Mouse (Mus musculus): ENCODE data around the gene Eif2b5.

Eif2b5 gene

DNA sequence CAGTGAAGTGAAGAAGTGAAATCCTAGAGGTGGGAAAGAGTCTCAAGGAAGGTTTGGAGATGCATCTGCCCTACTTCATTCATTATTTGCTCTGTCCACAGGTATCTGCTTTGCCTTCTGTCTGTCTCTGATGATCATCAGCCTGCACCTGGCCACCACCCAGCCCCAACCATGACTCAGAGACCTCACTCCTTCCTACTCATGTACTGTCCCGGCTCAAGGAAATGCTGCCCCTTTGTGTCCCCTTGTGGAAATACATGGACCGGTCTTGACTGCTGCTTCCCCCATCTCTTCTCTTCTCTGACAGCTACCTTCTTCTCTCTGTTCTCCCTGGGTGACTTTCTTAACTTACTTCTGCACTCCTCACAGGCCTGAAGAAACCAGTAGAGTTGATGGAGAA, 8.0 kb upstream of the Eif2b5 start:
- no peak for DNase-seq

DNA sequence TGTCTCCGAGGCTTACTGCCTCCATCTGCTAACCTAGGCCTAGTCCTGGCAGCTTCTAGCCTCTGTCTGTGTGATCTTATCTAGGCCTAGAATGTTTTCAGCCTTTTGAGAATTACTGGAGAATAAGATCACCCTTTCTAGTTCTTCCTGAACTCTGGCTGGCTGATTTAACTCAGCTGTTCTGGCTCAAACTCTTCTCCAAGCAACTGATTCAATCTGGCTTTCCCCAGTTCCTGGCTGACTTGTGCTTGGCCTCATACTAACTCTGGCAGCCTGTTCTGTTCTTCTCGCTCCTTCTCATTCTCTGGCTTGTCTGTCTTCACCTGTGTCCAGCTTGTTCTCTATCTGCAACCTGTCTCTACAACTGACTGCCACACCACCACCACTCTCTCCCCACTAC, 7.3 kb upstream of the Eif2b5 start:
- no peak for DNase-seq

DNA sequence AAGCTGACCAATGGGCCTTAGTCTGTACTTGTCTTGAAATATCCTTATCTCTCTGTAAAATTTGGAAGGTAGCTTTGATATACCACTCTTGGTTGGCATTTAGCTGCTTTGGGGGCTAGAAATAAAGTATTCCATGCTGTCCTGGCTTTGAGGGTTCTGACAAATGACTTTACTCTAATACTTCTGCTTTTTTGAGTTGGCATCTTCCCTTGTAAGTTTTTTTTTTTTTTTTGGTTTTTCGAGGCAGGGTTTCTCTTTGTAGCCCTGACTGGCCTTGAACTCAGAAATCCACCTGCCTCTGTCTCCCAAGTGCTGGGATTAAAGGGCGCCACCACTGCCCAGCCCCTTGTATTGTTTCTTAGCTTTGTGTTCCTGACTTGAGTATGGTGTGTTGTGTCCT, 5.2 kb upstream of the Eif2b5 start:
- no peak for DNase-seq

DNA sequence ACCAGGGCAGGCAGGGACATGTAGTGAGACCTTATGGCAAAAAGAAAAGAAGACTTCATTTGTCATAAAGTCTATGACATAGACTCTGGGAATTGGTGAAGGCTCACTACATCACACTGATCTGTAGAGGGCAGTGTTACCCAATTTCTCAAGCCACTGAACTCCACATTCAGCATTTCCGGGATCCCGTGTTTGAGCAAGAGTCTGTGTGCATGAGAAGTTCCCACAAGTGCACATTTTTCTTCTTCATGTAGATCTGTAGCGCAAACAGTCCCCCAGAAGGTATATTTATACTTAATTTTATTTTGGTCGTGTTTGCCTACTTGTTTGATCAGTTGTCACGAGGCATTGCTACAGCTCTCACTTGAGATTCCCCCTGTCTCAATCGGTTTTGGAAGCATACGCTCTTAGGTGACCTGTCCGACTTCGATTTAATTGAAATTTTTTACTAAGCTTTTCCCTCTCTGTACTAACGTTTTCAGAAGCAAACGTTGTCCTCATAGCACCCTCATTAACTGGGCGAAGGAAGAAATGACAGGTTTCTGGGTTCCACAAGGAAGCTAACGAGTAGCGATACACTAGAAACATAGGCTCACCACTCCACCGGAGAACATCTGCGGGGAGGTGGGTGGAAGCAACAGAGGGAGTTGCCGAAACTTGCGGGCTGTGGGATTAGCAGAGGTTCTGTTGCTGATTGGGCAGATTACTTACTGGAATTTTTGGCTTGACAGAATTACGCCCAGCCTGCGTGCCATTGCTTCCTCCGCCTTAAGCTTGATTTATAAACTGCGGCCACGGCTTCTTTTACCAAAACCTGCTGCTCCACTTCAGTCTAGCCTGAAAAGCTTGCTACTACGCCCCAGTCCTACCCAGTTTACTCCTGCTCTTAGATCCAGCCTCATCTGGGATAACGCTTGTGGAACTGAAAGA, 1.7 kb upstream of the Eif2b5 start:
- DNase-seq: peak; percentile 60

DNA sequence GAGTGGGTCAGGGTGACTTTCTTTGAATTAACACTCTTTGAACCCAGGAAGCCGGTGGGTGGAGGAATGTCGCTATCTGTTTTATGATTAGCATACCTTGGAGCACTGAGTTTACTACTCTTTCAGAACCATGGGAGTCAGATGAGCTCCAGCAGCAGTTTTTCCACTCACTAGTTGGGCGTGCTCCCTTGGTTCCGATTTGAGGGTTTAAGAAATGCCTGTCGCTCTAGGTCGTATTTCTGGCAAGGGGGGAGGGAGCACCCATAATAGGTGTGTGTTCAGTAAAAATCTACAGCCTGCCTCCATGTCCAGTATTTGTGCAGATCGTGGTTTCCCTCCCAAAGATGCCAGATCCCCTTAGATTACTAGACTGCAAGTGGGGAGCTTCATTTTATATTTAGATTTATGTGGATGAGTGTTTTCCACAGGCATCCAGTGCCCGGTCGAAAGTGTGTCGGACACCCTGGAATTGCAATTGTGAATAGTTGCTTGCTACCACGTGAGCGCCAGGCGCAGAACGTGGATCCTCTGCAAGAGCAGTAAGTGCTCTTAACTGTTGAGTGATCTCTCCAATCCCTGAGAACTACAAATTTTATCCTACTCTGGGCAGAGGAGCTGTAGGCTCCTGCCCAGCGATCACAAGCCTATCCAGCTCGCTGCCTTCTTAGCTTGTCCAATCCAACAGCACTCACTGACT, 489 bp upstream of the Eif2b5 start:
- DNase-seq: no peak

DNA sequence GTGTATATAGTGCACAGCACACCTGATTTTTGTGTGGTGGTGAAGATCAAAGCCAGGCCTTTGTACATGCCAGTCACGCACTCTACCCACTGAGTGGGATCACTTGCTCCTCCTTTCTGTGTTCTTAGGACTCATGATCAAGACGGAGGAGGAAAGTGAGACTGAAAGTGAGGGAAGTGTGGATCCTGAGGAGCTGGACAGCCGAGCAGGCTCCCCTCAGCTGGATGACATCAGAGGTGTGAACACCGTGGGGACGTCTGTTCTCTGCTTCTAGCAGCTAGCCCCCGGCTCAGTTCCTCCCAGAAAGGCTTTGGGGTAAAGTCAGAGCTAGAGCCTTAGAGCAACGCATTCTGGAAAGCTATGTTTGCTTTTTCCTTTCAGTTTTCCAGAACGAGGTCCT, 7.4 kb downstream of the Eif2b5 start:
- DNase-seq: no peak

DNA sequence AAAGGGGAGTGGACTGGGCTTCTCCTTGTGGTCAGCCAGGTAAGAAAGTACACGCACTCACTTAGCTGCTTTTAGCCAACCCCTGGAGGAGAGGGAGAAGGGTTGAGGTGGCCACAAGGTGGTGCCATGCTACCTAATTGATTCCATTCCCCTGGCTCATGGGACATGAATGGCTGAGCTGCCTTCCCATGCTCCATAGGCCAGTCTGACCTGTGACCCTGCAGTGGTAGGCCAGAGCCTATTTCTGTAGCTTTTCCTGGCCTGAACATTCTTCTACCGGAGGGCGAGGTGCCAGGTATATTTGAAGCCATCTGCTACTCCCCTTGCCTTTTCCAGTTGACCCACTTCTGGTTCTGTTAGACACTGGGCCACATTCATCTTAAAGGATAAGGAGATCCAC, 10.7 kb downstream of the Eif2b5 start:
- DNase-seq: peak; percentile 71

DNA sequence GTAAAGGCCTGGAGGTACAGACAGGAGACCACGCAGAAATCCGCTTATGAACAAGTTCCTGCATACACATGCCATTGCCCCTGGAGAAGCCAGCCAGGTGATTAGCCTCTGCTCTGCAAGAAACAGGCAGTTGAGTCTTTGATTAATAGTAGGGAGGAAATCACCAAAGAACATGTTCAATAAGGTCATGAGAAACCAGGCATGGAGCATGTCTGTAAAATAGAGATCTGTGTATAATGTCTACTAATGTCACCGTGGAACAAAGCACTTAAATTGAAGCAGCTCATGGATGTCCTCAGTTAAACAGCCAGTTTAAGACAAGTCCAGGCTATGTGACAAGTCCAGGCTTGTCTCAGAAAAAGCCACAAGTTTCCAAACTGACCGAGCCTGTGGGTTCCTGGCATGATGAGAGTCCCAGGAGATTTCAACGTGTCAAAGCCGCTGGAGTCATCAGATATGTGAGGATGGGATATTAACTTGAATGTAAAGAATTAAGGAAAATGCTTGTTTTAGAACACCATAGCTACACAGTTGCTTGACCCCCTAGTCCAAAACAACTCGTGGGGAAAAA, 12.7 kb downstream of the Eif2b5 start:
- no peak for DNase-seq

DNA sequence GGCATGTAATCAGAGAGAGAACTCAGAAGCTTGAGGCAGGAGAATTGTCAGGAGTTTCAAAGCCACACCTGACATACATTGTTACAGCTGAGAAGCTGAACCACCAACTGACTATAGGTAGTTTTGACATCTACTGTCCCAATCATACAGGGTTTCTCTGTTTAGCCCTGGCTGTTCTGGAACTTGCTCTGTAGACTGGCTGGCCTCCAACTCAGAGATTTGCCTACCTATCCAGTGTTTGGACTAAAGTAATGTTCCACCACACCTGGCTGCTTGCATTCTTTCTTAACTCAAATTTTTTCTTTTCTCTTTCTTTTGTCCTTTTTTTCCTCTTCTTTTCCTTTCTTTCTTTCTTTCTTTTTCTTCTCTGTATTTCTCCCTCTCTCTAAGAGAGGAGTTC, 17.4 kb downstream of the Eif2b5 start:
- DNase-seq: no peak

DNA sequence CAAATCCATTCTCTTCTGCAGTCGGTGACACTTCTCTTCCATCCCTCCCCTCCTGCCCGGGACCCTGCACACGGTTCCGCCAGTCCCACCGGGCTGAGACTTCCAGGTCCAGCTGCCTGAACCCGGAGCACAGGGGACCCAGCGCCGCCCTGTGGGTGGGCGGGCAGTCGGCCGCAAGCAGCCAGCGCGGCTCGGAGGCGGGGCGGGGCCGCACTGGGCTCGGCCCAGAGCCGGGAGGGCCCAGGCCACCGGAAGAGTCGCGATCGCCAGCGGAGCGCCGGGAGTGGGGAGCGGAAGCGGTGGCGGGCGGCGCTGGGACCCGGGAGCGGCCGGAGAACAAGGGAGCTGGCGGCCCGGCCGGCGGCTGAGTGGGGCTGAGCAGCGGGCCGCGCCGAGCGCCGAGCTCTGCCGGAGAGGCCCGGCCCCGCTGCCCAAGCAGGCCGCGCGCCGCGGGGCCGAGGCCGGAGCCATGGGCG, 18.1 kb downstream of the Eif2b5 start, which contains the start of gene Dvl3:
Dvl3 (plus strand) TSS at position 257 of the 476 bp plus-strand sequence.
- peak; percentile 90 for DNase-seq

DNA sequence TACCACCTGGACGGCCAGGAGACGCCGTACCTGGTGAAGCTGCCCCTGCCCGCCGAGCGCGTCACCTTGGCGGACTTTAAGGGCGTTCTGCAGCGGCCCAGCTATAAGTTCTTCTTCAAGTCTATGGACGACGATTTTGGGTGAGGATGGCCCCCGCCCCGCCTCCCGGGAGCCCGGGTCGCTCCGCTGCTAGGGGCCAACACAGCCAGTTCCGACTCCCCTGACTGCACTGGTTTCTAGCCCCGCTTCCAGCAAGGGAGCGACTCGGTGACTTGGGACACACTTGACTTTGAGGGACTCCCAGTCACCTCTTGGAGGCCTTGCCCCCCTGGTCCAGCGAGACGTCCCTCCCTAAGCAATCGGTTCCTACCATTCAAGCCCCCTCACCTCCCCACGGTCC, 18.6 kb downstream of the Eif2b5 start:
- DNase-seq: peak; percentile 64

DNA sequence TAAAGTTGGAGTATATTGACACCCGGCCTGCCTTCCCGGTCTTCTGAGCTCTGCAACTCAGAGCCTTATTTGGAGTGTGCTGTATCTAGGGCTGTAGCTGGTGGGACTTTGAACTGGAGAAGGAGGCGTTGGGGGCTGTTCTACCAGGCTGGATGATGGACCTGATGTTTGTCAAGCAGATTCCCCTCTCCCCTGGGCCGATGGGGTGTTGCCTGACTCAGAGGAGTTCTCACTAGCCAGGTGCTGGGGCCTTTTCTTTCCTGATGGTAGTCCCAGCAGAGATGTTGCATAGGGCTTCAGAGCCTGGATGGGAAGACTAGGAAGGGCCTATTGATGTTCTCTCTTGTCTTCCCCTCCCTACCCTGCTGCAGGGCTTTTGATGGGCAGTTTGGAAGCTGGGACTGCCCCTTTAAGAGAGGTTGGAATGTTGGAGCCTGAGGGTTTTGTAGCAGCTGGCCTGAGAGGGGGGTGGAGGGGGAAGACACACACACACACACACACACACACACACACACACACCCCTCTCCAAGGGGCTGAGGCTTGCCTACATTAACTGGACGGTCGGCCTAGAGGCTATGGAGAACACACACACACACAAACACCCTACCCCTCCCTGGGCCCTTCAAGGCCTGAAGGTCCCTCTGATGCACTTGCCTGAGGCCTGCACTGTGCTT, 19.2 kb downstream of the Eif2b5 start:
- no peak for DNase-seq

DNA sequence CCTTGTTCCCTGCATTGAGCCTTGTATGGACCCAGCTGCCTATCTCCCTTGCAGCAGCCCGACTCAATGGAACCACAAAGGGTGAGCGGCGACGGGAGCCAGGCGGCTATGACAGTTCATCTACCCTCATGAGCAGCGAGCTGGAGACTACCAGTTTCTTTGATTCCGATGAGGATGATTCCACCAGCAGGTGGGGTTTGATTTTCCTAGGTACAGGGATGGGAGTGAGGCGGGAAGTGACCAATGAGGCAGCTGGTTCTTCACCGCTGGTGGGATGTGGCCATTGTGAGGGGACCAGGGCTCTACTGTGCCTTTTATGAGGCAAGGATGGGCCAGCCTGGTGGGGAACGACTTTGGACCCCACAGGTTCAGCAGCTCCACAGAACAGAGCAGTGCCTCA, 25.3 kb downstream of the Eif2b5 start:
- no peak for DNase-seq

DNA sequence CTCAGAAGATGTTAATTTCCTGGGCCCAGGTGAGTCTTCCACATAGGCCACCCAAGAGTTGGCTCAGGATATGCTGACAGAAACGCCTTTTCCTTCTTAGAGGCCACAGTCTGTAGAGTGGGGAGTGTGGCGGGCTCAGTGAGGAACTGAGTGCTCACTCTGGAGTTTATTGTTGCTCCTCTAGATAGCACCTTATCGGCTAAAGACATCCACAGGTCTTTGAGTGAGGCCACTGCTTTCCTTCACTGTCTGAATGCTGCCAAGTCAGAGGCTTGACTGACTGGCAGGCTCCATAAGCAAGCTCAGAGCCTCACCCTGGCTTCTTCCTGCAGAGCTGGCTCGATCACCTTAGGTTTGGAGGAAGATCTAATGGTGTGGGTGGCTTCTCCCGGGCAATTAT, 30.2 kb downstream of the Eif2b5 start:
- no peak for DNase-seq

DNA sequence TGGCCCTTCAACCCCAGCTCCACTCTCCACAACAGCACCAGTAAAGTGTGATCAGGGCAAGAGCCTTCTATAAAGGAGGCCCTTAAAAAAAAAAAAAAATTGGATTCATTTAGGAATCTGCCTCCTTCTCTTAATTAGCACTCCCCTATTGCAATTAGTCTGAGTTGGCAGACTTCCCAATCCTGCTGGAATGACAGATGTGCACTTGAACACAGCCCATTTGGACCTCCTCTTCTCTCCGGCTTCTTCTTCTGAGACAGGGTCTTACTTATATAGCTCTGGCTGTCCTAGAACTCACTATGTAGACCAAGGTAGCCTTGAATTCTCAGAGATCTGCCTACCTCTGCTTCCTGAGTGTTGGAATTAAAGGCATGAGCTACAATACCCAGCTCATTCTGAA, 30.8 kb downstream of the Eif2b5 start:
- no peak for DNase-seq

DNA sequence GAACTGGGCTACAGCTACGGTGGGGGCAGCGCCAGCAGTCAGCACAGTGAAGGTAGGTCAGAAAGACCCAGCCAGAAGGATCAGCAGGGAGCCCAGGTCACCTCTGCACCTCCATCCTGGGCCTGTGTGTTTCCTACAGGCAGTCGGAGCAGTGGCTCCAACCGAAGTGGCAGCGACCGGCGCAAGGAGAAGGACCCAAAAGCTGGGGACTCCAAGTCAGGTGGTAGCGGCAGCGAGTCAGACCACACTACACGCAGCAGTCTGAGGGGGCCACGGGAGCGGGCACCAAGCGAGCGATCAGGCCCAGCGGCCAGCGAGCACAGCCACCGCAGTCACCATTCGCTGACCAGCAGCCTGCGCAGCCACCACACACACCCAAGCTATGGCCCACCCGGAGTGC, 32.3 kb downstream of the Eif2b5 start:
- peak; percentile 42 for DNase-seq

DNA sequence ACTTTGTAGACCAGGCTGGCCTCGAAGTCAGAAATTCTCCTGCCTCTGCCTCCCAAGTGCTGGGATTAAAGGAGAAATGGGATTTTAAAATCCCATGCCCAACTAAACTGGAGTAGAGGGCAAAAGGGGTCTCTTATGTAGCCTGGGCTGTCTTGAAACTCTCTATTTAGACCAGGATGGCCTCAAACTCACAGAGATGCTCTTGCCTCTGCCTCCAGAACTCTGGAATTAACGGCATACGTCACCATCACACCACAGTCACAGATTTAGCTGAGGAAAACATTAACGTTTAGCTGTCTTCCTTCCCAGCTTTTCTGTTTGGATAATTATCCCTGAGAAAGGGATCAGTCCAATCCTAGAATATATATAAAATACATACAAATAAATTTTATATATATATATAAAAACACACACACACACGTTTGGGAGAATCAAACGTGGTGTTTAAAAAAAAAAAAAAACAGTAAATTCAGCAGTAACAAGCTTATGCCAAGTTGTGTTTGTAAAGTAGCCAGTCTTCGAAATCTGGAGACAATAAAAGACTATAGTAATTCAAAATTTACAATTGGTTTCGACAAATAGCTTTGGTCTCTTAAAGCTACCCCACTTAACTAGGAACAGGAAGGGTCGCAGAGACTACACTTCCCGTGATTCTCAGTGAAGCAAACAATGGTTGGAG, 36.1 kb downstream of the Eif2b5 start:
- DNase-seq: peak; percentile 36

DNA sequence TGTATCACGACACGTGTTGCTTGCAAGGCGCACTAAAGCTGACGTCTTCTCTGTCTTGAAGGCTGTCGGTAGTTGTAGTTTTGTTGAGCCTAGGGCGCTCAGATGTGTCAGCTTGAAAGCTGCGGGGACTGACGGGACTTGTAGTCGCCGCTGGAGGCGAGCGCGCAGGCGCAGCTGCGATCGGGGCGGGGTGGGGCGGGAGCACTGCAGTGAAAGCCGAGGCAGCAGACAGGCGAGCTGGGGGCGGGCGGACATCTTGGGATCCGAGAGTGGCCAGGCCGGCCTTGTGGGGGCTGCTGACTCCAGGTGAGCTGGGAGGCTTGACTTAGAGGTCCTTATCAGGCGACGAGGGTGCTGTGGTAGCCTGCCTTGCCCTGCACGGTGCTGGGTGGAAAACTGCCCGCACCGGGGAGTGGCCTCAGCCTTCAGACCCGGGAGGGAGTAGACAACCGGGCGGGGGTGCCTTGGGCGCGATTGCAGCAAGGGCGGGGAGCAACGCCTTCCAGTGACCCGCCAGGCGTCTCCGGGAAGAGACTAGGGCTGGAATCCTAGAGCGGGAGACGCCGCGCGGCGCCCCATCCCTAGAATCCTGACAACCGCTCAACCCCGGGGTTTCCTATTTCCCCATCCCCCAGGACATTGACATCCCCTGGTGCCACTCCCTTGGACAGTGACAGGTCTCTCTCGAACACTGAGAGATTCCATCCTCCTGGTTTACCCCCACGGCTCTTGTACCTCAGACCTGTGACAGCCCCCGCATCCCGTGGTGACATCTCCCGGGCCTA, 36.9 kb downstream of the Eif2b5 start, which contains the start of gene Ap2m1:
Ap2m1 (plus strand) TSS at position 183 of the 785 bp plus-strand sequence.
- DNase-seq: peak; percentile 98

DNA sequence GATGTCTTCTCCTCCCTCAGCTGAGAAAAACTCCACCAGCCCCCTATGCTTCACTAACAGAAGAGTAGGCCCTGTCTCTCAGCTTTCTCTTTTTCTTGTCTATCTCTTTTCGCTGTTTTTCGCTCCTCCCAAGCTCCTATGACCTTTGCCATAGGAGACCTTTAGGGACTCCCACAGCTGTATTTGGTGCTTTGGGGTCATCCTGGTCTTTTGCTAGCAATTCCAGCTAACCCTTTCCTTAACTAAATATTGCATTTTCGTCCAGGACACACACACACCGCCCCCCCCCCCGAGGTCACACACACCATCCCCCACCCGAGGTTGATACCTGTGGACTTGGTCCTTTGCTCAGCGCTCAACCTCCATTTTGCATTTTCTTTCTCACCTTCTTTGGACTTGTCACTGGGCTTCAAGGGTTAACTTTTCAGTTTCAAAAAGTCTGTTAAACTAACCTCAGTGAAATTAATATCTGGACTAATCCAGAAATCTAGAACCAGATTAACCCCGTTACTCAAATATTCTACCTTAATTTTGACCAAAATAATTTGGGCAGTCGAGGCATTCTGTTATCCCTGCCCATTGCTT, 37.6 kb downstream of the Eif2b5 start:
- no peak for DNase-seq

DNA sequence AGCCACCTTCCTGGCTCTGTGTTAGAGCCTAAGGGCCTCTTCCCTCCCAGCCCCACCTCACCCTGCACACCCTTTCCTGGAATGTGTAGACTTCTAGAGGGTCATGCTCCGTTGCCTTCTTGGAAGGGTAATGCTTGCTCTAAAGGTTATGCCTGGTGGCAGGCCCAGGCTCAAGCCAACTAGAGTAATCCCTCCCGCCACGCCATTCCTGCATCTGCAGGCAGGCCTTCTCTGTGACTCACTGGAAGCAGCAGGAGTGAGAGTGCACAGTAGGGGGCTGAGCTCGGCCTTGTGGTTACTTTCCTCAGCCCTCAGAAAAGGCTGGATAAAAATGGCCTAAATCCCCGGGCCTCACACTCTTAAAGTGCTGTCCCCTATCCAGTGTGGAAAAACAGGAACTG, 38.5 kb downstream of the Eif2b5 start:
- DNase-seq: peak; percentile 64

Data from cerebellum, adult 11-12 months (tissue).